Mouse (Mus musculus) left cerebral cortex, adult 2 months (tissue): ENCODE measurements at regions not wholly inside any gene's neighbourhood (a gene's known extent, or its start where the extent isn't known, plus 50 kb on each side); places are given as distances from the start of the nearest gene placed in this dataset.

Experiments
- DNase-seq, 2 experiments: peaks; one replicate each; pipeline ENCODE4 v3.0.0; 2021 to 2022; ENCODE audit warnings: low spot score in 2 of 2, mixed read lengths in 1 of 2; ENCODE audit errors: extremely low spot score in 1 of 2
- H3K27ac ChIP-seq: fragments of 200-600 bp; 2 replicates; pipeline ENCODE4 v1.8.1; 2022
- H3K4me3 ChIP-seq: fragments of 200-600 bp; 2 replicates; pipeline ENCODE4 v1.8.1; 2022
- CTCF ChIP-seq: fragments of 200-600 bp; IDR thresholded peaks from 2 replicates; pipeline ENCODE4 v1.8.1; 2022; ENCODE audit warnings: antibody characterized with exemption, mild to moderate bottlenecking, moderate library complexity
- intact Hi-C: fragments of 180-260 bp; cut with DNase I; formaldehyde crosslinking; loops from one replicate; pipeline ENCODE4 v1.15.1; 2025

GRCm38 (mm10) chr9:43472231-43472630 is 161.6 kb downstream of the Trim29 start:
- no peak for DNase-seq
- no peak overlapping the region for H3K4me3 ChIP-seq
- no peak for TF ChIP-seq CTCF
- H3K27ac ChIP-seq = no peak overlapping the region
- intact Hi-C loops = no loop called here

GRCm38 (mm10) chr9:43473164-43473563 is 162.5 kb downstream of the Trim29 start:
- intact Hi-C loops = no loop called here
- no peak for TF ChIP-seq CTCF
- no peak overlapping the region for H3K4me3 ChIP-seq
- no peak overlapping the region for H3K27ac ChIP-seq
- no peak for DNase-seq

- peak in 1 of 2 experiments; percentile 32 for DNase-seq
- Histone ChIP-seq H3K27ac (peak overlapping the region; percentile 40; the same call in 1 of the 2 replicates), H3K4me3 (no peak overlapping the region)
- TF ChIP-seq CTCF = no peak
- intact Hi-C loops = loop anchor here (2.0 kb wide), 1 partner anchor 63 kb away; no protein-coding TSS in a partner anchor
Measured at GRCm38 (mm10) chr9:43473601-43474302, 163.1 kb downstream of the Trim29 start.

GRCm38 (mm10) chr9:43474303-43474643 is 163.6 kb downstream of the Trim29 start:
- peak in 1 of 2 experiments; percentile 39 for DNase-seq
- Histone ChIP-seq H3K27ac (peak overlapping the region; percentile 40; the same call in 1 of the 2 replicates), H3K4me3 (no peak overlapping the region)
- TF ChIP-seq CTCF = no peak
- intact Hi-C loops = loop anchor here (2.0 kb wide), 1 partner anchor 63 kb away; no protein-coding TSS in a partner anchor

GRCm38 (mm10) chr9:43480826-43481591 is 170.4 kb downstream of the Trim29 start:
- H3K27ac ChIP-seq = no peak overlapping the region; the same call in 1 of the 2 replicates
- no peak overlapping the region for H3K4me3 ChIP-seq
- intact Hi-C loops = no loop called here
- no peak for TF ChIP-seq CTCF
- no peak for DNase-seq

- TF ChIP-seq CTCF = no peak
- Histone ChIP-seq H3K4me3 (no peak overlapping the region), H3K27ac (peak overlapping the region; percentile 67)
- DNase-seq = peak in 1 of 2 experiments; percentile 34
- intact Hi-C loops = loop anchor here (1.0 kb wide), 1 partner anchor 66 kb away; no protein-coding TSS in a partner anchor
Measured at GRCm38 (mm10) chr9:43482101-43483090, 171.7 kb downstream of the Trim29 start.

GRCm38 (mm10) chr9:43483195-43483594 is 172.5 kb downstream of the Trim29 start:
- intact Hi-C loops = loop anchor here (1.0 kb wide), 1 partner anchor 65 kb away; no protein-coding TSS in a partner anchor
- peak in 1 of 2 experiments; percentile 33 for DNase-seq
- TF ChIP-seq CTCF = no peak
- H3K4me3 ChIP-seq = no peak overlapping the region
- peak overlapping the region; percentile 67; the same call in 1 of the 2 replicates for H3K27ac ChIP-seq

- intact Hi-C loops = loop anchor here (1.0 kb wide), 1 partner anchor 64 kb away; no protein-coding TSS in a partner anchor
- no peak for DNase-seq
- peak; percentile 1; the same call in 1 of the 2 replicates for TF ChIP-seq CTCF
- no peak overlapping the region for H3K27ac ChIP-seq
- no peak overlapping the region for H3K4me3 ChIP-seq
Measured at GRCm38 (mm10) chr9:43483906-43484305, 173.3 kb downstream of the Trim29 start.

GRCm38 (mm10) chr9:43486704-43487103 is 176.1 kb downstream of the Trim29 start:
- TF ChIP-seq CTCF = no peak
- no peak for DNase-seq
- intact Hi-C loops = loop anchor here (5.0 kb wide), 1 partner anchor 51 kb away; no protein-coding TSS in a partner anchor

GRCm38 (mm10) chr9:43489205-43489604 is 178.6 kb downstream of the Trim29 start:
- no peak overlapping the region for H3K4me3 ChIP-seq
- intact Hi-C loops = loop anchor here (5.0 kb wide), 1 partner anchor 48 kb away; no protein-coding TSS in a partner anchor
- H3K27ac ChIP-seq = no peak overlapping the region
- no peak for DNase-seq
- no peak for TF ChIP-seq CTCF

More at GRCm38 (mm10) chr9:43486704-43487103, 176.1 kb downstream of the Trim29 start:
- no peak overlapping the region for H3K4me3 ChIP-seq
- H3K27ac ChIP-seq = no peak overlapping the region
